Mouse (Mus musculus): Measurements from ENCODE around the gene Casq1. TPM values are rescaled to one million over a fixed set of nuclear protein-coding genes. Genes with fewer than 3 reads are reported as not detected.

The Casq1 gene
- total RNA-seq, 2 experiments from 2014 or later = 4,749 to 5,131 TPM

GRCm38 (mm10) chr1:172207111-172207584, 12.5 kb downstream of the Casq1 start:
- DNase-seq = no peak
- intact Hi-C loops (cut with DNase I) = loop anchor here (5.0 to 10.0 kb wide), 2 partner anchors 40 to 62 kb away; partner anchors contain the start of gene Dcaf8

- intact Hi-C loops (cut with DNase I) = loop anchor here (5.0 to 10.0 kb wide), 2 partner anchors 41 to 62 kb away; partner anchors contain the start of gene Dcaf8
- peak; percentile 78 to 84 for DNase-seq
Measured at GRCm38 (mm10) chr1:172206141-172206917, 13.3 kb downstream of the Casq1 start, which contains the start of gene Pea15a. Gene Pea15a (minus strand): TSS chr1:172206804.

- DNase-seq = no peak
- intact Hi-C loops (cut with DNase I) = loop anchor here (5.0 to 10.0 kb wide), 2 partner anchors 42 to 61 kb away; partner anchors contain the start of gene Dcaf8
Measured at GRCm38 (mm10) chr1:172205741-172206087, 14.0 kb downstream of the Casq1 start.

GRCm38 (mm10) chr1:172204814-172205740, 14.6 kb downstream of the Casq1 start:
- intact Hi-C loops (cut with DNase I) = loop anchor here (5.0 to 10.0 kb wide), 2 partner anchors 42 to 60 kb away; partner anchors contain the start of gene Dcaf8
- no peak for DNase-seq

- no peak for DNase-seq
- intact Hi-C loops (cut with DNase I) = loop anchor here (10.0 kb wide), 1 partner anchor 59 kb away; the partner anchor contains the start of gene Dcaf8
Measured at GRCm38 (mm10) chr1:172204033-172204813, 15.4 kb downstream of the Casq1 start.

GRCm38 (mm10) chr1:172203566-172203965, 16.1 kb downstream of the Casq1 start:
- DNase-seq = no peak
- intact Hi-C loops (cut with DNase I) = loop anchor here (10.0 kb wide), 1 partner anchor 59 kb away; the partner anchor contains the start of gene Dcaf8

GRCm38 (mm10) chr1:172202894-172203522, 16.7 kb downstream of the Casq1 start:
- intact Hi-C loops (cut with DNase I) = loop anchor here (10.0 kb wide), 1 partner anchor 58 kb away; the partner anchor contains the start of gene Dcaf8
- no peak for DNase-seq

- intact Hi-C loops (cut with DNase I) = loop anchor here (10.0 kb wide), 1 partner anchor 57 kb away; the partner anchor contains the start of gene Dcaf8
- DNase-seq = no peak
Measured at GRCm38 (mm10) chr1:172201967-172202880, 17.4 kb downstream of the Casq1 start.

- intact Hi-C loops (cut with DNase I) = loop anchor here (10.0 kb wide), 1 partner anchor 56 kb away; the partner anchor contains the start of gene Dcaf8
- no peak for DNase-seq
Measured at GRCm38 (mm10) chr1:172200871-172201447, 18.7 kb downstream of the Casq1 start.

- DNase-seq = no peak
- intact Hi-C loops (cut with DNase I) = loop anchor here (10.0 kb wide), 1 partner anchor 55 kb away; the partner anchor contains the start of gene Dcaf8
Measured at GRCm38 (mm10) chr1:172200161-172200560, 19.5 kb downstream of the Casq1 start.

- DNase-seq = no peak
- intact Hi-C loops (cut with DNase I) = no loop called here
Measured at GRCm38 (mm10) chr1:172198996-172199395, 20.7 kb downstream of the Casq1 start.

GRCm38 (mm10) chr1:172198316-172198715, 21.4 kb downstream of the Casq1 start:
- intact Hi-C loops (cut with DNase I) = no loop called here
- no peak for DNase-seq

GRCm38 (mm10) chr1:172197851-172198250, 21.8 kb downstream of the Casq1 start:
- no peak for DNase-seq
- intact Hi-C loops (cut with DNase I) = no loop called here

GRCm38 (mm10) chr1:172197146-172197545, 22.5 kb downstream of the Casq1 start:
- intact Hi-C loops (cut with DNase I) = no loop called here
- DNase-seq = no peak

GRCm38 (mm10) chr1:172194435-172194834, 25.2 kb downstream of the Casq1 start:
- intact Hi-C loops (cut with DNase I) = no loop called here
- no peak for DNase-seq

GRCm38 (mm10) chr1:172192217-172192616, 27.5 kb downstream of the Casq1 start:
- no peak for DNase-seq
- intact Hi-C loops (cut with DNase I) = no loop called here

- intact Hi-C loops (cut with DNase I) = no loop called here
Measured at GRCm38 (mm10) chr1:172191578-172191977, 28.1 kb downstream of the Casq1 start.

GRCm38 (mm10) chr1:172188891-172189290, 30.8 kb downstream of the Casq1 start:
- intact Hi-C loops (cut with DNase I) = no loop called here
- no peak for DNase-seq

More at GRCm38 (mm10) chr1:172191578-172191977, 28.1 kb downstream of the Casq1 start:
- no peak for DNase-seq

All from gastrocnemius, postnatal 36 days (tissue).